Mouse (Mus musculus): Measurements from ENCODE around the gene Cct2. TPM values are rescaled to one million over a fixed set of nuclear protein-coding genes. Genes with fewer than 3 reads are reported as not detected.

Gene Cct2
- polyA plus RNA-seq (2015; fragmentation: Nextera tagmentation; extraction: Ambion mirVana) = 276 and 284 TPM in 2 replicates

- Histone ChIP-seq H3K4me1 (replicated peaks) (peaks cover 22% of the 10 kb centered on the region), H3K36me3 (peaks cover 37% of the 10 kb centered on the region), H3K9ac (peak within 1 kb of the TSS; percentile 87), H3K4me3 (peak within 1 kb of the TSS; percentile 94), H3K4me2 (peak within 1 kb of the TSS; percentile 72), H3K27ac (peak within 1 kb of the TSS; percentile 91), H3K27me3 (no peaks in the 10 kb centered on the region), H3K9me3 (no peaks in the 10 kb centered on the region)
- under 1% methylated on average over 68 of the region's 68 CpGs for WGBS
- peak; percentile 95 for ATAC-seq (ENCODE audit: low FRiP score)
These were observed at the start of gene Cct2 for GRCm38 (mm10) chr10:117063254-117064021. Cct2 (minus strand) TSS chr10:117063814.

- peaks cover 26% of the 10 kb centered on the region for H3K4me1 ChIP-seq (replicated peaks)
- no peaks in the 10 kb centered on the region for H3K27me3 ChIP-seq
- no peaks in the 10 kb centered on the region for H3K9me3 ChIP-seq
- no peak for ATAC-seq (ENCODE audit: low FRiP score)
- 0 out of 2 replicates have a peak overlapping the region, but pooled peaks have one; percentile 12 for H3K27ac ChIP-seq
- H3K36me3 ChIP-seq = no peaks in the 10 kb centered on the region
- WGBS = 61% methylated on average over 2 of the region's 2 CpGs
- no peak overlapping the region for H3K4me2 ChIP-seq
- no peak overlapping the region for H3K4me3 ChIP-seq
- no peak overlapping the region for H3K9ac ChIP-seq
These were observed 48.9 kb upstream of the Cct2 start for GRCm38 (mm10) chr10:117112545-117112944.

- peaks cover 29% of the 10 kb centered on the region for H3K4me1 ChIP-seq (replicated peaks)
- no peaks in the 10 kb centered on the region for H3K36me3 ChIP-seq
- no peak overlapping the region for H3K4me2 ChIP-seq
- no peak overlapping the region for H3K9ac ChIP-seq
- 62% methylated on average over 7 of the region's 7 CpGs for WGBS
- no peak overlapping the region for H3K4me3 ChIP-seq
- no peaks in the 10 kb centered on the region for H3K27me3 ChIP-seq
- no peak overlapping the region for H3K27ac ChIP-seq
- no peak for ATAC-seq (ENCODE audit: low FRiP score)
- no peaks in the 10 kb centered on the region for H3K9me3 ChIP-seq
These were observed 47.8 kb upstream of the Cct2 start for GRCm38 (mm10) chr10:117111455-117111854.

DNA sequence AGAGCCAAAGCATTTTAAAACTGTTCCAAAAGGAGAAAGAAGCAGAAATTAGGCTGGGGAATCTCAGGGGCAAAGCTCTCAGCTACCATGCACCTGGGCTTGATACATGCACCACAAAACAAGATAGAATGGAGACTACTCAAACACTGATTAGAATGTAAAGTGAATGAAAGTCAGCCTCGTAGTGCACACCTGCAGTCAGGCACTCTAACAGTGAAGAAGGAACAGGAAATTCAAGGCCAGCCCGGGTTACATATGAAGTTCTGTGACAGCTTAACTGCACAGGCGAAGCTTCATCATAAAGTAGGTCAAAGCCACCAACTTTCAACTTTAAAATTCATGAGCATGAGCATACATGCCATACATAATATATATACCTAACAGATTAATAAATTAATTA, 46.7 kb upstream of the Cct2 start:
- H3K4me1 ChIP-seq (replicated peaks) = peaks cover 36% of the 10 kb centered on the region
- ATAC-seq (ENCODE audit: low FRiP score) = no peak
- H3K9ac ChIP-seq = no peak overlapping the region
- H3K9me3 ChIP-seq = no peaks in the 10 kb centered on the region
- WGBS = 83% methylated on average over 3 of the region's 3 CpGs
- no peaks in the 10 kb centered on the region for H3K27me3 ChIP-seq
- no peak overlapping the region for H3K4me3 ChIP-seq
- H3K27ac ChIP-seq = no peak overlapping the region
- no peak overlapping the region for H3K4me2 ChIP-seq
- H3K36me3 ChIP-seq = no peaks in the 10 kb centered on the region

- H3K9ac ChIP-seq = no peak overlapping the region
- H3K27me3 ChIP-seq = no peaks in the 10 kb centered on the region
- peaks cover 21% of the 10 kb centered on the region for H3K4me1 ChIP-seq (replicated peaks)
- 22% methylated on average over 3 of the region's 3 CpGs for WGBS
- no peak overlapping the region for H3K27ac ChIP-seq
- no peak overlapping the region for H3K4me3 ChIP-seq
- H3K4me2 ChIP-seq = no peak overlapping the region
- H3K36me3 ChIP-seq = no peaks in the 10 kb centered on the region
- ATAC-seq (ENCODE audit: low FRiP score) = no peak
- H3K9me3 ChIP-seq = no peaks in the 10 kb centered on the region
These were observed 43.1 kb upstream of the Cct2 start for GRCm38 (mm10) chr10:117106686-117107085.

GRCm38 (mm10) chr10:117106244-117106643, 42.6 kb upstream of the Cct2 start:
- ATAC-seq (ENCODE audit: low FRiP score) = no peak
- H3K4me2 ChIP-seq = no peak overlapping the region
- 19% methylated on average over 4 of the region's 4 CpGs for WGBS

GRCm38 (mm10) chr10:117105015-117105414, 41.4 kb upstream of the Cct2 start:
- Histone ChIP-seq H3K27ac (no peak overlapping the region), H3K9ac (no peak overlapping the region), H3K36me3 (no peaks in the 10 kb centered on the region), H3K4me2 (no peak overlapping the region), H3K9me3 (no peaks in the 10 kb centered on the region), H3K4me1 (replicated peaks) (peaks cover 16% of the 10 kb centered on the region), H3K27me3 (no peaks in the 10 kb centered on the region), H3K4me3 (no peak overlapping the region)
- 72% methylated on average over 4 of the region's 4 CpGs for WGBS
- ATAC-seq (ENCODE audit: low FRiP score) = no peak

More at GRCm38 (mm10) chr10:117106244-117106643, 42.6 kb upstream of the Cct2 start:
- H3K27me3 ChIP-seq = no peaks in the 10 kb centered on the region
- H3K9me3 ChIP-seq = no peaks in the 10 kb centered on the region
- H3K4me3 ChIP-seq = no peak overlapping the region
- H3K9ac ChIP-seq = no peak overlapping the region
- peaks cover 17% of the 10 kb centered on the region for H3K4me1 ChIP-seq (replicated peaks)
- no peaks in the 10 kb centered on the region for H3K36me3 ChIP-seq
- no peak overlapping the region for H3K27ac ChIP-seq

- no peak for ATAC-seq (ENCODE audit: low FRiP score)
- H3K36me3 ChIP-seq = no peaks in the 10 kb centered on the region
- peaks cover 16% of the 10 kb centered on the region for H3K4me1 ChIP-seq (replicated peaks)
- H3K4me2 ChIP-seq = no peak overlapping the region
- H3K27me3 ChIP-seq = no peaks in the 10 kb centered on the region
- H3K4me3 ChIP-seq = no peak overlapping the region
- H3K9me3 ChIP-seq = no peaks in the 10 kb centered on the region
- no peak overlapping the region for H3K27ac ChIP-seq
- no peak overlapping the region for H3K9ac ChIP-seq
These were observed 40.4 kb upstream of the Cct2 start for GRCm38 (mm10) chr10:117103854-117104598.

GRCm38 (mm10) chr10:117100175-117100574, 36.6 kb upstream of the Cct2 start:
- peaks cover 9% of the 10 kb centered on the region for H3K4me1 ChIP-seq (replicated peaks)
- no peak overlapping the region for H3K4me2 ChIP-seq
- ATAC-seq (ENCODE audit: low FRiP score) = no peak
- no peaks in the 10 kb centered on the region for H3K9me3 ChIP-seq
- no peak overlapping the region for H3K27ac ChIP-seq
- H3K27me3 ChIP-seq = no peaks in the 10 kb centered on the region
- 85% methylated on average over 5 of the region's 5 CpGs for WGBS
- no peak overlapping the region for H3K4me3 ChIP-seq
- H3K36me3 ChIP-seq = no peaks in the 10 kb centered on the region
- H3K9ac ChIP-seq = no peak overlapping the region

DNA sequence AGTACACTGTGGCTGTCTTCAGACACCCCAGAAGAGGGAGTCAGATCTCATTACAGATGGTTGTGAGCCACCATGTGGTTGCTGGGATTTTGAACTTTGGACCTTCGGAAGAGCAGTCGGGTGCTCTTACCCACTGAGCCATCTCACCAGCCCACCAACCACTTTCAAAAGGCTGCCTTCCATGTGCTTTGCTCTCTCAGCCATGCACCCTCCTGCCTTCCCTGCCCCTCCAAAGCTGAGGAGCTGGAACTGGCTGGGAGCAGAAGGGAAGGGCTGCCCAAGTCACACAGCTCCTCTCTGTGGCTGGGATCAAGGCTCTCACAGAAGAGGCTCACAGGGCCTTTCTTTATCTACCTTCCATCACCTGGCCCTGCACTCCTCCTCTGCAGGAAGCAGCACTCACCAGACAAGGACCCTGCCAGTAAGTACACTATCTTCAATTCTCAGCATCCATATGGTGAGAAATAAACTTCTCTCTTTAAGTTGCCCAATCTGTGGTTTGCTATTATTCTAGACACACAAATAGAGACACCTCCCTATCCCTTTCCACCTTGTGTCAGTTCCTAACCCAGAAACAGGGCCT, 33.6 kb upstream of the Cct2 start:
- 68% methylated on average over 2 of the region's 2 CpGs for WGBS
- Histone ChIP-seq H3K9me3 (no peaks in the 10 kb centered on the region), H3K4me3 (no peak overlapping the region), H3K4me2 (no peak overlapping the region), H3K27me3 (no peaks in the 10 kb centered on the region), H3K4me1 (replicated peaks) (peaks cover 27% of the 10 kb centered on the region), H3K27ac (no peak overlapping the region), H3K36me3 (no peaks in the 10 kb centered on the region), H3K9ac (no peak overlapping the region)
- ATAC-seq (ENCODE audit: low FRiP score) = no peak

DNA sequence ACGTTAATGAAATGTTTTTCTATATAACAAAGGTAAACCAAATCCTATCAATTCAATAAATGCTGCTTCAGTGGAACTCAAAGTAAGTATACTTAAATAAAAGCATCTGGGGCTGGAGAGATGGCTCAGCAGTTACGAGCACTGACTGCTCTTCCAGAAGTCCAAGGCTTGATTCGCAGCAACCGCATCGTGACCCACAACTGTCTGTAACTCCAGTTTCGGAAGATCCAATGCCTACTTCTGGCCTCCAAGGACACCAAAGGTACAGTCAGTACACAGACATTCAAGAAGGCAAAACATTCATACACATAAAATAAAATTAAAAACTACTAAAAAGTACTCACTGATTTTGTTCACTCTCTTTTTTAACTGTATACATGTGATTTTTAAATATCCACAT, 32.5 kb upstream of the Cct2 start:
- ATAC-seq (ENCODE audit: low FRiP score) = no peak
- Histone ChIP-seq H3K9ac (no peak overlapping the region), H3K9me3 (no peaks in the 10 kb centered on the region), H3K27me3 (no peaks in the 10 kb centered on the region), H3K4me1 (replicated peaks) (peaks cover 27% of the 10 kb centered on the region), H3K27ac (peak overlapping the region; percentile 66; the same call in 1 of the 2 replicates), H3K4me3 (no peak overlapping the region), H3K36me3 (no peaks in the 10 kb centered on the region), H3K4me2 (no peak overlapping the region)
- WGBS = 89% methylated on average over 6 of the region's 6 CpGs

DNA sequence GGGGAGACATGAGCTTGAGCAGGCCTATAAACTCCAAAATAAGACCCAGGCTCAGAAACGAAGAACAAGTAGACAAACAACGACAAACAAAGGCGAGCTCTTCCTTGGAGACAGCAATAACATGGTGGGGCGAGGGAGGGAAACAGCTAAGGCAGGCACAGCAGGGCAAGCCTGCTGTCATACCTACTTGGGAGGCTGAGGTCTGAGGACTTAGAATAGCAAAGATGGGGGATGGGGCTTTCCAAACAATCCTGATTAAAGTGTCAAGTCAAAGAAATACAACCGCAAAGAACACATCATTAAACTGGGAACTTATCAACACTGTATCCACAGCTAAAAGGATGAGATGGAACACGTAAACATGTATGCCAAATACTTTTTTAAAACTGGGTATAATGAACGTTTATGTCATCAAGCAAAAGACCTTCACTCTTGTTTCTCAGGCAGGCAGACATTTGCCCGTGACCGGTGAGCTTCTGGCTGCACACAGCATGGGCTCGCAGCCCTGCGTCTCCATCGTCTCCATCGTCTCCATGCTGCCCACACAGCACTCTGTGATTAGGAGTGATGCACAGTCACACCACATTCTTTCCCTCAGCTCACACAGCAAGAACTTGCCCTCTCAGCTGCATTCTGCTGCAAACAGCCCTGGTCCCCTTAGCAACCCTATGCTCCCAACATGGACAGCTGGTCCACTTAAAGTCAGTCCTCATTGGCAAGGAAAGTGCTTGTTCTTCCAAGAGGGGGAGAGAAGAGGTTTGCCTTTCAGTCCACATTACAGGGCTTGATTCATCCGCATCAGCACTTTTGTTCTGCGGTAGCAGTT, 31.1 kb upstream of the Cct2 start:
- ATAC-seq (ENCODE audit: low FRiP score) = peak; percentile 95
- 25% methylated on average over 15 of the region's 15 CpGs for WGBS
- H3K4me1 ChIP-seq (replicated peaks) = peaks cover 27% of the 10 kb centered on the region
- peak overlapping the region; percentile 89 for H3K27ac ChIP-seq
- H3K27me3 ChIP-seq = no peaks in the 10 kb centered on the region
- peak overlapping the region; percentile 43; the same call in 1 of the 2 replicates for H3K9ac ChIP-seq
- H3K9me3 ChIP-seq = no peaks in the 10 kb centered on the region
- no peaks in the 10 kb centered on the region for H3K36me3 ChIP-seq
- no peak overlapping the region for H3K4me3 ChIP-seq
- H3K4me2 ChIP-seq = peak overlapping the region; percentile 7; the same call in 1 of the 2 replicates

All from hindbrain, embryonic 13.5 days (tissue).